Mouse (Mus musculus): ENCODE results near the gene Snx15. TPM values are rescaled to one million over a fixed set of nuclear protein-coding genes. Genes with fewer than 3 reads are reported as not detected.

Gene Snx15
- polyA plus RNA-seq, 1 experiment from 2014 or later = 35.0 TPM

DNA sequence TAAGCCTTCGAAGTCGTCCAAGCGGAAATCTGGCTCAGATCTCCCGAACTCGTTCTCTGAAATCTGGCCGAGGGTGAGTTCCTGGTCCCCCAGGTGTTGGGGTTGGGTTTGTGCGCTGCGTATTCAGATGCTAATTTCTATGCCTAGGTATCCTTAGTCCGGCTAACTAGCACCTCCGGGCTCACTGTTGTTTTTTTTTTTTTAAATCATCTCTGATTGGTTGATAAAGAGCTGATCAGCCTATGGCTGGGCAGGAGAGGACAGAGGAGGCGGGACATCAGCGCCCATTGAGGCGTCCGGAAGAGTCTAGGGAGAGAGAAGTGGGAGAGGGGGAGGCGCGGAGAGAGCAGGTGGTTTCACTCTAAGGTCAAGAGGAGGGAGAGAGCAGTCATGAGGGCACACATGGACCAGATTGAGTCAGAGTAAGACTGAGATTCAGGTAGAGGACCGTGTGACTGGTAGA is 42.7 kb downstream of the Snx15 start:
- WGBS = under 1% methylated on average over 17 of the region's 17 CpGs
- peaks cover 28% of the 10 kb centered on the region for H3K4me1 ChIP-seq
- peak overlapping the region; percentile 66 for H3K4me3 ChIP-seq
- peak; percentile 74 for ATAC-seq
- peak overlapping the region; percentile 57; the same call in 1 of the 2 replicates for H3K27ac ChIP-seq
- H3K36me3 ChIP-seq (ENCODE audit: poor library complexity, severe bottlenecking) = peaks cover 49% of the 10 kb centered on the region
- H3K9ac ChIP-seq = peak overlapping the region; percentile 63
- peak overlapping the region; percentile 90 for H3K4me2 ChIP-seq
- no peaks in the 10 kb centered on the region for H3K9me3 ChIP-seq (replicated peaks)
- H3K27me3 ChIP-seq = no peaks in the 10 kb centered on the region

- Histone ChIP-seq H3K4me3 (peak within 1 kb of the TSS; percentile 66), H3K36me3 (ENCODE audit: poor library complexity, severe bottlenecking) (peaks cover 49% of the 10 kb centered on the region), H3K27ac (peak within 1 kb of the TSS; percentile 57; the same call in 1 of the 2 replicates), H3K9ac (peak within 1 kb of the TSS; percentile 74), H3K9me3 (replicated peaks) (no peaks in the 10 kb centered on the region), H3K4me2 (peak within 1 kb of the TSS; percentile 90), H3K27me3 (no peaks in the 10 kb centered on the region), H3K4me1 (peaks cover 28% of the 10 kb centered on the region)
- WGBS = under 1% methylated on average over 58 of the region's 58 CpGs
- peak; percentile 94 for ATAC-seq
These were observed 43.4 kb downstream of the Snx15 start, which contains the start of the genes Zfpl1 and Cdca5 for GRCm38 (mm10) chr19:6084478-6085248. Gene Zfpl1 (minus strand): TSS chr19:6084956. Gene Cdca5 (plus strand): TSS chr19:6084983.

DNA sequence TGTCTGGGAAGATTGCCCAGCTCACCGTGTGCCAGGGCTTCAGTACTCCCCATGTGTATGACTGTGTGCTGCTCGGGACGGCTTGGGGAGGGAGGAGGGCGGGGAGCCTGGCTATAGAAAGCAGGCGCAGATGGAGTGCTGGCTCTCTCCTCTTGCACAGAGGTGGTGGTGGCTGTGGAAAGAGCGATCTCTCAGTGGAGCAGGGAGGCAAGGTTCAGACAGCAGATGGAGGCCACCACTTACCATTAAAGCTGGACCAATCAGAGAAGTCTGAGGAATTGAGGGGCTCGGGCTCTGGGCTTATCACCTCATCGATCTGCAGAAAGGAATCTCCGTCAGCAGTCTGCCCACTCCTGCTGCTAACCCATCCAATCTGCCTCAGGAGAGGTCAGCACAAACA is 45.9 kb downstream of the Snx15 start, which contains the start of gene Gm28374:
TSS of gene Gm28374 (minus strand) at position 101 of the 400 bp plus-strand sequence.
- H3K36me3 ChIP-seq (ENCODE audit: poor library complexity, severe bottlenecking) = peaks cover 31% of the 10 kb centered on the region
- H3K27me3 ChIP-seq = no peaks in the 10 kb centered on the region
- WGBS = 94% methylated on average over 9 of the region's 9 CpGs

GRCm38 (mm10) chr19:6079983-6080480 is 48.1 kb downstream of the Snx15 start, which contains the start of gene Tmem262:
Gene Tmem262 (plus strand): TSS chr19:6080033.
- Histone ChIP-seq H3K4me3 (no peak within 1 kb of the TSS), H3K4me2 (no peak within 1 kb of the TSS), H3K4me1 (peaks cover 29% of the 10 kb centered on the region), H3K9ac (no peak within 1 kb of the TSS), H3K27me3 (no peaks in the 10 kb centered on the region), H3K9me3 (replicated peaks) (no peaks in the 10 kb centered on the region), H3K27ac (no peak within 1 kb of the TSS), H3K36me3 (ENCODE audit: poor library complexity, severe bottlenecking) (peaks cover 35% of the 10 kb centered on the region)
- WGBS = 97% methylated on average over 12 of the region's 12 CpGs
- no peak for ATAC-seq

More for the DNA sequence above, 45.9 kb downstream of the Snx15 start, which contains the start of gene Gm28374:
- no peak for ATAC-seq
- no peaks in the 10 kb centered on the region for H3K9me3 ChIP-seq (replicated peaks)
- no peak within 1 kb of the TSS for H3K4me2 ChIP-seq
- no peak within 1 kb of the TSS for H3K9ac ChIP-seq
- no peak within 1 kb of the TSS for H3K4me3 ChIP-seq
- peaks cover 33% of the 10 kb centered on the region for H3K4me1 ChIP-seq
- no peak within 1 kb of the TSS for H3K27ac ChIP-seq

GRCm38 (mm10) chr19:6076564-6077393 is 51.3 kb downstream of the Snx15 start, which contains the start of gene Vps51:
Gene Vps51 (minus strand): TSS chr19:6077231.
- Histone ChIP-seq H3K4me3 (peak within 1 kb of the TSS; percentile 77), H3K4me2 (peak within 1 kb of the TSS; percentile 93), H3K9me3 (replicated peaks) (no peaks in the 10 kb centered on the region), H3K27ac (peak within 1 kb of the TSS; percentile 80), H3K9ac (peak within 1 kb of the TSS; percentile 79), H3K27me3 (no peaks in the 10 kb centered on the region), H3K4me1 (peaks cover 16% of the 10 kb centered on the region), H3K36me3 (ENCODE audit: poor library complexity, severe bottlenecking) (peaks cover 48% of the 10 kb centered on the region)
- 2% methylated on average over 33 of the region's 33 CpGs for WGBS
- peak; percentile 92 for ATAC-seq

DNA sequence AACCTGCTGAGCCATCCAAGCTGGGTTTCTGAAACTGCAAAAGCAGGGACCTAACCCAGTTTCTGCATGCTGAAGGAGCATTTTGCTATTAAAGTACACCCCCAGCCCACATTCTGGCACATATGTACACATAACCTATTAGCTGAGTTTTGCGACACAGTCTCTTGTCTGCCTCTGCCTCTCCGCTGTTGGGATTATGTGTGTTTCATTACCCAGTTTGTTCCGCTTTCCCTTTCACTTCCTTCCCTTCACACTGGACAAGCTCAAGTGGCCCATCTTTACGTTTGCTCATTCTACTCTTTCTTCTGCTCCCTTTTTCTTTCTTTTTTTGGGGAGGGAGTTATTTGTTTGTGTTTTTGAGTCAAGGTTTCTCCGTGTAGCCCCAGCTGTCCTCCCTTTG is 54.2 kb downstream of the Snx15 start:
- no peak overlapping the region for H3K9ac ChIP-seq
- no peaks in the 10 kb centered on the region for H3K27me3 ChIP-seq
- H3K4me3 ChIP-seq = no peak overlapping the region
- H3K4me2 ChIP-seq = no peak overlapping the region
- H3K9me3 ChIP-seq (replicated peaks) = no peaks in the 10 kb centered on the region
- no peak overlapping the region for H3K27ac ChIP-seq
- H3K4me1 ChIP-seq = peaks cover 16% of the 10 kb centered on the region
- ATAC-seq = no peak
- H3K36me3 ChIP-seq (ENCODE audit: poor library complexity, severe bottlenecking) = peaks cover 53% of the 10 kb centered on the region
- 87% methylated on average over 5 of the region's 5 CpGs for WGBS

- no peak for ATAC-seq
- WGBS = 92% methylated on average over 19 of the region's 19 CpGs
- Histone ChIP-seq H3K4me3 (no peak overlapping the region), H3K27ac (no peak overlapping the region), H3K9me3 (replicated peaks) (no peaks in the 10 kb centered on the region), H3K9ac (no peak overlapping the region), H3K4me1 (peaks cover 22% of the 10 kb centered on the region), H3K4me2 (no peak overlapping the region), H3K27me3 (no peaks in the 10 kb centered on the region), H3K36me3 (ENCODE audit: poor library complexity, severe bottlenecking) (peaks cover 55% of the 10 kb centered on the region)
These were observed 56.8 kb downstream of the Snx15 start for GRCm38 (mm10) chr19:6071261-6071660.

- 89% methylated on average over 29 of the region's 31 CpGs for WGBS
- H3K4me3 ChIP-seq = no peak overlapping the region
- H3K27ac ChIP-seq = no peak overlapping the region
- no peak overlapping the region for H3K4me2 ChIP-seq
- H3K27me3 ChIP-seq = no peaks in the 10 kb centered on the region
- peaks cover 55% of the 10 kb centered on the region for H3K36me3 ChIP-seq (ENCODE audit: poor library complexity, severe bottlenecking)
- no peak overlapping the region for H3K9ac ChIP-seq
- H3K4me1 ChIP-seq = peaks cover 22% of the 10 kb centered on the region
- no peak for ATAC-seq
- no peaks in the 10 kb centered on the region for H3K9me3 ChIP-seq (replicated peaks)
These were observed 57.4 kb downstream of the Snx15 start for GRCm38 (mm10) chr19:6070571-6071250.

DNA sequence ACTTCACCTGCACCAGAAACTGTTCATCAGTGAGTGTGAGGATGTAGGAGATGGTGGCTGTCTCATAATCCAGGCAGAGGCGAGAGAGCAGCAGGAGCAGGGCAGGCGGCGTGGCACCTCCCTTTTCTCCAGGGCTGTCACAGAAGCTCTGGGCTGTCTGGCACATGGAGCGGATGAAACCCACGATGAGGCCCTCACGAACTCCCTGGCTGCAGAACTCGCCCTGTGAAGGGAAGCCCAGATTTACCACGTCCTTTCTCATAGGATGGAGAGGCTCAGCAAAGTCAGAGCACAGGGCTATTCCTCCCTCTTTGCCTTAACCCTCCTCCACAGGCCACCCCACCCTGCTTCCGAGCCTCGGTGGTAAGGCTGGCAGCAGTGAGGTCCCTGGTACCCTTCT is 58.3 kb downstream of the Snx15 start:
- no peak for ATAC-seq
- Histone ChIP-seq H3K4me1 (peaks cover 24% of the 10 kb centered on the region), H3K27ac (no peak overlapping the region), H3K4me2 (no peak overlapping the region), H3K9me3 (replicated peaks) (no peaks in the 10 kb centered on the region), H3K36me3 (ENCODE audit: poor library complexity, severe bottlenecking) (peaks cover 49% of the 10 kb centered on the region), H3K9ac (no peak overlapping the region), H3K27me3 (no peaks in the 10 kb centered on the region), H3K4me3 (no peak overlapping the region)
- WGBS = 96% methylated on average over 10 of the region's 10 CpGs

Measured in forebrain, embryonic 13.5 days (tissue).